Comparison of ENCODE assay signal across 18 mouse cellular contexts in the genomic region with DNA sequence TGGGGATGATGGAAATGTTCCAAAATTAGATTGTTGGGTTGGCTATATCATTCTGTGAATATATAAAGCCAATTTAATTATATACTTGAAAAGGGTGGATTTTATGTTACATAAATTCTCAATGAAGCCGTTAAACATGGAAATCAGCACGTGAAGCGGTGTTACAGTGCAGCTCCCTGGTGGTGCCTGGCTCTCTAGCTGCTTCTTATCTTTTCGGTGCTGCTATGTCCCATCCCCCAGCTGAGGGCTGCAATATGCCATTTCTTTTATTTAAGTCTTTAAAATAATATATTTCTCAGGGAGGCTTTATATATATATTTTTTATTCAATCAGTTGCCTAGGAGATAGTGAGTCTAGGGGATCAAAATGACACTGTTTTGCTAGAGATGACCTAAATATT.
DNase-seq lines count a peak whose midpoint lies in the region; ATAC-seq lines count a peak whose summit lies in the region.
"Had no signal": no experiment of that assay in that cellular context is flagged by ENCODE, and none has a peak within 500 bp of the region (broad histone marks: within the 10 kb centered on the region; RNA-seq: fewer than 3 reads in every experiment).

No protein-coding gene starts in this region.

- H3K9ac ChIP-seq in forebrain, embryonic 14.5 days (ENCODE audit: low read length): no peak overlapping the region
- no peak overlapping the region for H3K9ac ChIP-seq in forebrain, embryonic 11.5 days (ENCODE audit: low read length)
- H3K9ac ChIP-seq in hindbrain, embryonic 14.5 days: no peak overlapping the region
- H3K9ac ChIP-seq in hindbrain, embryonic 12.5 days: no peak overlapping the region
- H3K9ac ChIP-seq in neural tube, embryonic 13.5 days: no peak overlapping the region
- H3K9ac ChIP-seq: embryonic facial prominence, embryonic 12.5 days; heart, embryonic 13.5 days; intestine, embryonic 15.5 days had no signal

- DNase-seq in forebrain, embryonic 14.5 days (ENCODE audit: low spot score): peak; percentile 21
- DNase-seq in forebrain, embryonic 11.5 days (ENCODE audit: low spot score): no peak
- DNase-seq in hindbrain, embryonic 14.5 days (ENCODE audit: low spot score): no peak
- DNase-seq in neural tube, embryonic 10.5 days (ENCODE audit: extremely low spot score, low spot score): no peak
- DNase-seq in thymus, adult 18-20 months: no peak
- DNase-seq: adrenal gland, postnatal 10 days; cerebellum, adult 11-12 months; cerebellum, adult 9-10 months; cerebellum, postnatal 25 days; gastrocnemius, postnatal 36 days; heart, adult 11 months; heart, postnatal 36 days had no signal

- no peaks in the 10 kb centered on the region for H3K36me3 ChIP-seq in forebrain, embryonic 14.5 days (ENCODE audit: control insufficient read depth, insufficient read depth, low read length)
- no peaks in the 10 kb centered on the region for H3K36me3 ChIP-seq in forebrain, embryonic 11.5 days (ENCODE audit: control insufficient read depth, insufficient read depth, low read length)
- H3K36me3 ChIP-seq in hindbrain, embryonic 14.5 days (replicated peaks; ENCODE audit: control insufficient read depth, insufficient read depth): no peaks in the 10 kb centered on the region
- no peaks in the 10 kb centered on the region for H3K36me3 ChIP-seq in hindbrain, embryonic 12.5 days
- H3K36me3 ChIP-seq in neural tube, embryonic 13.5 days: no peaks in the 10 kb centered on the region
- H3K36me3 ChIP-seq: embryonic facial prominence, embryonic 12.5 days; heart, embryonic 13.5 days; intestine, embryonic 15.5 days had no signal

- H3K27ac ChIP-seq in forebrain, embryonic 14.5 days (ENCODE audit: low read depth, low read length): no peak overlapping the region
- H3K27ac ChIP-seq in forebrain, embryonic 11.5 days (ENCODE audit: low read depth, low read length): no peak overlapping the region
- peak overlapping the region; percentile 26; the same call in 1 of the 2 replicates for H3K27ac ChIP-seq in hindbrain, embryonic 14.5 days
- no peak overlapping the region for H3K27ac ChIP-seq in hindbrain, embryonic 12.5 days
- H3K27ac ChIP-seq in neural tube, embryonic 13.5 days (replicated peaks): peak overlapping the region; percentile 38; the same call in 1 of the 2 replicates
- H3K27ac ChIP-seq: embryonic facial prominence, embryonic 12.5 days; heart, embryonic 13.5 days; hindbrain, postnatal 0 days; intestine, embryonic 15.5 days had no signal

- WGBS in forebrain, embryonic 14.5 days: 78% methylated on average over 4 of the region's 4 CpGs
- 87% methylated on average over 4 of the region's 4 CpGs for WGBS in forebrain, embryonic 11.5 days
- WGBS in hindbrain, embryonic 14.5 days: 62% methylated on average over 4 of the region's 4 CpGs
- 93% methylated on average over 4 of the region's 4 CpGs for WGBS in hindbrain, embryonic 12.5 days
- 72% methylated on average over 4 of the region's 4 CpGs for WGBS in neural tube, embryonic 13.5 days

- no peak overlapping the region for H3K4me2 ChIP-seq in forebrain, embryonic 14.5 days (ENCODE audit: low read length)
- no peak overlapping the region for H3K4me2 ChIP-seq in forebrain, embryonic 11.5 days (ENCODE audit: low read depth, low read length, severe bottlenecking)
- no peak overlapping the region for H3K4me2 ChIP-seq in hindbrain, embryonic 14.5 days (replicated peaks)
- H3K4me2 ChIP-seq in hindbrain, embryonic 12.5 days (replicated peaks): no peak overlapping the region
- H3K4me2 ChIP-seq in neural tube, embryonic 13.5 days: no peak overlapping the region
- H3K4me2 ChIP-seq: embryonic facial prominence, embryonic 12.5 days; heart, embryonic 13.5 days; intestine, embryonic 15.5 days had no signal

- no peak overlapping the region for H3K4me3 ChIP-seq in forebrain, embryonic 14.5 days (ENCODE audit: low read depth, low read length)
- H3K4me3 ChIP-seq in forebrain, embryonic 11.5 days (ENCODE audit: low read depth, low read length): no peak overlapping the region
- no peak overlapping the region for H3K4me3 ChIP-seq in hindbrain, embryonic 14.5 days (replicated peaks; ENCODE audit: low read length)
- no peak overlapping the region for H3K4me3 ChIP-seq in hindbrain, embryonic 12.5 days
- H3K4me3 ChIP-seq in neural tube, embryonic 13.5 days: no peak overlapping the region
- H3K4me3 ChIP-seq: embryonic facial prominence, embryonic 12.5 days; heart, embryonic 13.5 days; intestine, embryonic 15.5 days had no signal

- no peaks in the 10 kb centered on the region for H3K27me3 ChIP-seq in forebrain, embryonic 14.5 days (replicated peaks; ENCODE audit: control insufficient read depth, insufficient read depth, low read length)
- H3K27me3 ChIP-seq in forebrain, embryonic 11.5 days (ENCODE audit: control insufficient read depth, insufficient read depth, low read length): peaks cover 13% of the 10 kb centered on the region
- 0 out of 2 replicates have a peak, but pooled peaks cover 13% of the 10 kb centered on the region for H3K27me3 ChIP-seq in hindbrain, embryonic 14.5 days (ENCODE audit: control insufficient read depth, insufficient read depth, low read length)
- peaks cover 7% of the 10 kb centered on the region; the same call in 1 of the 2 replicates for H3K27me3 ChIP-seq in hindbrain, embryonic 12.5 days
- H3K27me3 ChIP-seq in neural tube, embryonic 13.5 days: peaks cover 29% of the 10 kb centered on the region
- H3K27me3 ChIP-seq: heart, embryonic 13.5 days; intestine, embryonic 15.5 days had no signal

- ATAC-seq in forebrain, embryonic 14.5 days: peak; percentile 50; the same call in 1 of the 2 replicates
- no peak for ATAC-seq in forebrain, embryonic 11.5 days (replicated peaks; ENCODE audit: low FRiP score)
- ATAC-seq in hindbrain, embryonic 14.5 days (ENCODE audit: low FRiP score): no peak
- no peak for ATAC-seq in hindbrain, embryonic 12.5 days (ENCODE audit: low FRiP score)
- ATAC-seq in neural tube, embryonic 13.5 days (ENCODE audit: low read depth): 0 out of 2 replicates have a peak, but pooled peaks have one; percentile 53
- ATAC-seq: hindbrain, postnatal 0 days; intestine, embryonic 15.5 days had no signal

- no peaks in the 10 kb centered on the region for H3K9me3 ChIP-seq in forebrain, embryonic 14.5 days (replicated peaks; ENCODE audit: control insufficient read depth, low read length)
- no peaks in the 10 kb centered on the region for H3K9me3 ChIP-seq in forebrain, embryonic 11.5 days (ENCODE audit: control insufficient read depth, low read length)
- no peaks in the 10 kb centered on the region for H3K9me3 ChIP-seq in hindbrain, embryonic 14.5 days (ENCODE audit: control insufficient read depth, low read length)
- no peaks in the 10 kb centered on the region for H3K9me3 ChIP-seq in hindbrain, embryonic 12.5 days (replicated peaks)
- no peaks in the 10 kb centered on the region for H3K9me3 ChIP-seq in neural tube, embryonic 13.5 days
- H3K9me3 ChIP-seq: embryonic facial prominence, embryonic 12.5 days; heart, embryonic 13.5 days; intestine, embryonic 15.5 days had no signal

- H3K4me1 ChIP-seq in forebrain, embryonic 14.5 days (ENCODE audit: control insufficient read depth, insufficient read depth, low read length): no peaks in the 10 kb centered on the region
- H3K4me1 ChIP-seq in forebrain, embryonic 11.5 days (replicated peaks; ENCODE audit: control insufficient read depth, insufficient read depth, low read length): no peaks in the 10 kb centered on the region
- H3K4me1 ChIP-seq in hindbrain, embryonic 14.5 days (replicated peaks; ENCODE audit: control insufficient read depth, insufficient read depth, low read length): no peaks in the 10 kb centered on the region
- no peaks in the 10 kb centered on the region for H3K4me1 ChIP-seq in hindbrain, embryonic 12.5 days
- no peaks in the 10 kb centered on the region for H3K4me1 ChIP-seq in neural tube, embryonic 13.5 days (replicated peaks)
- H3K4me1 ChIP-seq: embryonic facial prominence, embryonic 12.5 days; heart, embryonic 13.5 days; intestine, embryonic 15.5 days had no signal

Comparison
In these comparisons a context has a peak if more than half of its experiments do, and no peak if none do; other contexts are left out.
1. ATAC-seq: peak in forebrain, embryonic 14.5 days (single experiment) and neural tube, embryonic 13.5 days (single experiment); none in forebrain, embryonic 11.5 days (single experiment), hindbrain, embryonic 14.5 days (single experiment) and hindbrain, embryonic 12.5 days (single experiment).
2. H3K27ac ChIP-seq: peak in hindbrain, embryonic 14.5 days (single experiment) and neural tube, embryonic 13.5 days (single experiment); none in forebrain, embryonic 14.5 days (single experiment), forebrain, embryonic 11.5 days (single experiment) and hindbrain, embryonic 12.5 days (single experiment).